Mouse (Mus musculus) gastrocnemius, adult 2 months (tissue): Measurements from ENCODE around the gene Rala. TPM values are rescaled to one million over a fixed set of nuclear protein-coding genes. Genes with fewer than 3 reads are reported as not detected.

Source experiments
- DNase-seq: peaks from one replicate; pipeline ENCODE4 v3.0.0; 2022
- H3K27ac ChIP-seq: fragments of 200-600 bp; 2 replicates; pipeline ENCODE4 v1.8.1; 2022; ENCODE audit warnings: mild to moderate bottlenecking
- H3K4me3 ChIP-seq: fragments of 200-600 bp; 2 replicates; pipeline ENCODE4 v1.8.1; 2022; ENCODE audit warnings: mild to moderate bottlenecking, moderate library complexity
- CTCF ChIP-seq: fragments of 200-600 bp; IDR thresholded peaks from 2 replicates; pipeline ENCODE4 v1.8.1; 2022; ENCODE audit warnings: antibody characterized with exemption, mild to moderate bottlenecking, moderate library complexity
- intact Hi-C: fragments of 180-260 bp; cut with DNase I; formaldehyde crosslinking; loops from one replicate; pipeline ENCODE4 v1.15.1; 2025
- total RNA-seq, 2 experiments: library from RNA; stranded (reverse); gene quantifications; 2 replicates each; pipeline ENCODE4 v1.2.3; 2021

The Rala gene
- total RNA-seq, 2 experiments from 2014 or later, result 21.0 to 30.7 TPM

DNA sequence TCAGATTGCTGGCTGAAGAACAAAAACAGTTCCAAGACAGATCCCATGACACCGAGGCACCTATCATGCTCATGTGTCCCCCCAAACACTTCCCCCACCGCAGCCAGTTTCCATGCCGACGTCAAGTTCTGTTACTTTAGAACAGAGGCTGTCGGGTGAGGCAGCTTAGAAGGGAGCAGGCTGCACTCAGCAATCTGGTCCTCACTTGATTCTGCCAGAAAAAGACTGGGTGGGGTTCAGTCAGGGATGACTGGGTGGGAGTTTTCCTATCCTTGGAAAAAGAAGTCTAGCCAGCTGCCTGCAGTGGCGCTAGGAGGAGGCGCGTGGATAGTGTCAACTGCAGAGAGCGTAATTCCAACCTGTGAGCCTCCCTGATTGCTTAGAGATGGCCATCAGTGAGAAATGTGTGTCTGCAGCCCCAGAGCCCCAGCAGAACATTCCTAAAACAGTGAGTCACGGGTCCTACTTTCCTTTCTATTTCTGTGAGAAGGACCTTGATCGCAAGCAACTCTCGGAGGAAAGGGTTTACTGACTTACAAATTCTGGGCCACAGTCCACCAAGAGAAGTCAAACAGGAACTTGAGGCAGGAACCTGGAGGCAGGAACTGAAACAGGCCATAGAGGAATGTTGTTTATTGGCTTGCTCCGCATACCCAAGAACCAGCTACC lies 84.5 kb downstream of the Rala start:
- no peak overlapping the region for H3K4me3 ChIP-seq
- intact Hi-C loops, result no loop called here
- TF ChIP-seq CTCF, result no peak
- H3K27ac ChIP-seq, result no peak overlapping the region
- peak; percentile 26 for DNase-seq

DNA sequence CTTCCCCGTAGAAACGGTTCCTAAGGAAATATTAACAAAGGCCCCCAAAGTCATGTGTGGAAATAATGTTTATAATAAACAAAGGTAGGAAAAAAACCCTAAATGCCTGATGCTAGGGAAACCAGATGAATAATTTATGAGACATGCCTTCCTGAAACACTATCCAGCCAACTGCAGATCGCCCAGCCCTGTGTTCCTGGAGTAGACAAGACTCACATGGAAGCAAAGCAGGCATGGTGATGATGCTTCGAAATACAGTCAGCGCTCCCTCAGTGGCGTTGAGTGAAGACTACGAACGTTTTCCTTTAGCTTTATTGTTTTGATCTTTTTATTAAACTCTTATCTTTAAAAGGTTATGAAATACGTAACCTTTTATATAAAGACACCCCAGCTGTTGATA lies 87.0 kb downstream of the Rala start:
- Histone ChIP-seq H3K27ac (no peak overlapping the region), H3K4me3 (no peak overlapping the region)
- intact Hi-C loops, result no loop called here
- no peak for DNase-seq
- TF ChIP-seq CTCF, result no peak

DNA sequence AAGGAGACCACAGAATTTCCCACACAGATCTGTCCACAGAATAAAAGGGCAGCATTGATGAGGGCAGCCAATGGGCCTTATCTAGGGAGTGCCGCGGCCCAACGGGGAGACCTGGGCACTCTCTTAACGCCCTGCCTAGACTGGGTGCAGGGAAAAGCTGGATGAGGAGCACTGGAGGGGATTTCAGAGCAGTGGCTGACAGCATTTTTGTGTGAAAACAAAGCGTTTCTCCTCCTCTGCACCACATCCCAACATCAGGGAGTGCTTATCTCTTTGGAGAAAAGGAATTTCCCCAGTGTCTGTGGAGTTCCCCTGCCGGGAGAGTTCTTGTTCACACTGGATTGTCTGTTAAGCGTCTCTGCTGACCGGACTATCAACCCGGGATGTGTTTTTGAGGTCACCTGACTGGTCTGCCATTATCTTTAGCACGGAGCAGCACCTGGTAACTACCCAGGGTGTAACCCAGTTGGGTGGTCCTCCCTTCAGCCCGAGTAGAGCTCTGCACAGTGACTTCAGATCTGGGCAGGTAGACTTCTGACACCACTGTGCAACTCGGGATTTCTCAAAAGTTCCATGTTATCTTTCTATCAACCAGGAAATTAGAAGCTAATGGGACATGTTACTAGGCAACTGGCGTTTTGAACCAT lies 88.4 kb downstream of the Rala start:
- Histone ChIP-seq H3K27ac (no peak overlapping the region), H3K4me3 (no peak overlapping the region)
- intact Hi-C loops, result no loop called here
- DNase-seq, result no peak
- TF ChIP-seq CTCF, result no peak

DNA sequence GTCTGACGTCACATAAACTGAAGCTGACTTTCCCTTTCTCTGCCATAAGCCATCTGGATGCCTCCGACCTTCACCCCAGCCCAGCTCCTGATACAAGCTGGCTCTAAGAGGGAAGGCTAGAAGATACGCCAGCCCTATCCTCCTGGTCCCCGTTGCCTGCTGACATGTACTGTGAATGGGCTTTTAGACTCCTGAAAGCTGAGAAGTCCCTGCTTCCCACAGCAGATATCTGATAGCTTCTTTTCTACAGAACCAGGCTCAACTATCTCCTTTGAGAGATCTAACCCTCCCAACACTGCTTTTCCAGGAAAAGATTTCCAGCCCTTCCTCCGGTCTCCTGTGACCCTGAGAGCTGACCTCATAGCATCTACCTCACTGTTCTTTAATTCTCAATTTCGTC lies 89.3 kb downstream of the Rala start:
- H3K4me3 ChIP-seq, result no peak overlapping the region
- no peak for DNase-seq
- intact Hi-C loops, result no loop called here
- peak overlapping the region; percentile 43; the same call in 1 of the 2 replicates for H3K27ac ChIP-seq
- TF ChIP-seq CTCF, result no peak

DNA sequence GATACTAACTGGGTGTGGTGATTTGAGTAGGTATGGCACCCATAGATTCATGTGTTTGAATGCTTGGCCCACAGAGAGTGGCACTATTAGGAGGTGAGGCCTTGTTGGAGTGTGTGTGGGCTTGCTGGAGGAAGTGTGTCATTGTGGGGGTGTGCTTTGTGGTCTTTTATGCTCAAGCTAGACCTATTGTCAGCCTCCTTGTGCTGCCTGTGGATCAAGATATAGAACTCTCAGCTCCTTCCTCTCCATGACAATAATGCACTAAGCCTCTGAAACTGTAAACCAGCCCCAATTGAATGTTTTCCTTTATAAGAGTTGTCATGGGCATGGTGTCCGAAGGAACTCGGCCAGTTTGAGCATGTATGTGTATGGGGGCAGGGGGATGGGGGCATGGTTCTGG lies 100.7 kb downstream of the Rala start:
- DNase-seq, result no peak
- intact Hi-C loops, result no loop called here
- no peak overlapping the region for H3K27ac ChIP-seq

DNA sequence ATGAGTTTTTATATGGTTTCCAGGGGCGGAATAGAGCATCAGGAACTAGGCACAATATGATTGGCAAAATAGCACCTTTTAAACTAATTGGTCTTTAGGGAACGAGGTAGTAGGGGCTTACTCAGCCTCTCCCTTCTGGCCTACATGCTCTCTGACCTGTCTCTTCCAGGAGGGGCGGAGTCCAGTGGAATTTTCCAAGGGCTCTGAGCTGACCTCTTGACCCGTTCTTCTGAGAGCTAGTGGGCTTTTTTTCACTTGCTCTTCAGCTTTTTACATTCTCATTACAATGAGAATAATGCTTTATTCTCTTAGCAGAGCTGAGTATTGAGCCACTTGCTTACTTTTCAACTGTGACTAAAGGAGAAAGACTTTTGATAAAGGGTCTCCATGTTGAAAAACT lies 101.3 kb downstream of the Rala start:
- H3K27ac ChIP-seq, result no peak overlapping the region
- no peak for DNase-seq
- intact Hi-C loops, result no loop called here
- H3K4me3 ChIP-seq, result no peak overlapping the region
- TF ChIP-seq CTCF, result no peak

More for the DNA sequence above, 100.7 kb downstream of the Rala start:
- no peak overlapping the region for H3K4me3 ChIP-seq
- TF ChIP-seq CTCF, result no peak

DNA sequence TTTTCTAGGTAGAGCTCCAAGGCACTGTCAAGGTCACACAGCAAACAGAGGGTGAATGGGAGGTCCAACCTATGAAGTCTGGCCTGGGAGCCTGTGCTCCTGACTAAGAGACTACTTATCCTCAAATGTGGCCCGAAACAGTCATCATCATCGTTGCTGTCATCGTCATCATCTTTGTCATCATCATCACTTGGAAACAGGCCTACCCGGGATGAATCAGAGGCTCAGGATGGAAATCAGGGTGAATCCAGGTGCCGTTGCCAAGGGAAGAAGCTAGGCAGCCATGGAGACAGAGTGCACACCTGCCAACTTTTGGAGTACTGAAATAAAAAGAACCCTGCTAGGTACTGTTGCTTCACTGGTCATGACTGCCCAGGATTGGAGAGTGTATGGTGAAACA lies 104.9 kb downstream of the Rala start:
- no peak for TF ChIP-seq CTCF
- intact Hi-C loops, result loop anchor here (2.0 kb wide), 1 partner anchor 92 kb away; no protein-coding TSS in a partner anchor
- no peak overlapping the region for H3K27ac ChIP-seq

DNA sequence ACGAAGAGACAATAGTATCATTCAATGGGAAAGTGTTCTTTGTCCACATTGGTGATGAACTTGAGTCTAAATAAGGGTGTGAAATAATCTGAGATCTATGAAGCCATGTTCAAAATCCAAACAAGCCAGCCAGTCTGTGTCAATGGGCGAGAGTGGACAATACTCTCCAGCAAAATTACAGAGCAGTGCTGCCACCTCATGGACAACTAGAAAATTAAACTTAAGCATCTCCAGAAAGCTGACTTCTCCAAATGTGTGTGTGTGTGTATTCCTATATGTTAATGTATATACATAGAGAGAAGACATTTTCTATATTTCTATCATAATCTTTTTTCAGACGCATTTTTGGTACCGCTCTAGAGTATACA lies 105.6 kb downstream of the Rala start:
- peak; percentile 68 for TF ChIP-seq CTCF
- Histone ChIP-seq H3K4me3 (no peak overlapping the region), H3K27ac (no peak overlapping the region)
- intact Hi-C loops, result loop anchor here (2.0 kb wide), 1 partner anchor 92 kb away; no protein-coding TSS in a partner anchor
- DNase-seq, result peak; percentile 54

More for the DNA sequence above, 104.9 kb downstream of the Rala start:
- no peak for DNase-seq
- H3K4me3 ChIP-seq, result no peak overlapping the region

DNA sequence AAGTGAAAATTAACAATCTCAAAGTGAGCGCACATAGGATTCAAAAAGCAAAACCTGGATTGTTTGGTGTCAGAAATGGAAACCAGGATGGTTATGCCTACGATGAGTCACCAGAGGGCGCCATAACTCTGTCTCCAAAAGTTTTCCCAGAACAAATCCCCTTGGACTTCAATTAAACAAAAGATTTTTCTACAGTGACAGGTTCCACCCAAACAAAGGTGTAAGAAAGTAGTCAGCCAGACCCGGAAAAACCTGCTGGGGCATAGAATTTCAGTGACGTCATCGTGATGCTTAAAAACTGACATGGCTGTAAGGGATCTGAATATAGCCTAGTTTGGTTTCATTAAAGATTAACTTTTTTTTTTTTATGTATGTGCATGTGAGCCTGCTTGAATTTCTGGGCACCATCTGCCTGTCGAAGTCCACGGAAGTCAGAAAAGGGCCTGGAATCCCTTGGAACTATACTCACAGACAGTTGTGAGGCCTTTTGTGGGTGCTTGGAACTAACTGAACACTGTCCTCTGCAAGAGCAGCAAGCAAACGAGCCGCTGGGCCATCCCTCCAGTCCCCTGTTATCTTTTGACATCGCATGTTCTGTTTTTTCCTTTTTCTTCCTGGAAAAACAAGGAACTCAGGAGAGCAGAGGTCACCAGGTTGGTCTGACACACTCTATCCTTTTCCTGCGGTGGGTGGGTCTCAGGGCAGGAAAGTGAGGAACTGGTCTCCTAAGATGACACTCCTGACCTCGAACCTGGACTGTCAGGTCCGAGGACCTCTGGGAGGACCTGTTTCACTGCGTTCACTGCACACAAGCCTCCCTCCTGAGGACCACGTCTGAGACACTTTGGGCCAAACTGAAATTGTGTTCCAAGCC lies 106.2 kb downstream of the Rala start:
- Histone ChIP-seq H3K4me3 (no peak overlapping the region), H3K27ac (no peak overlapping the region)
- DNase-seq, result peak; percentile 26
- intact Hi-C loops, result loop anchor here (1.0 to 2.0 kb wide), 2 partner anchors 91 to 145 kb away; no protein-coding TSS in a partner anchor
- TF ChIP-seq CTCF, result peak; percentile 83

DNA sequence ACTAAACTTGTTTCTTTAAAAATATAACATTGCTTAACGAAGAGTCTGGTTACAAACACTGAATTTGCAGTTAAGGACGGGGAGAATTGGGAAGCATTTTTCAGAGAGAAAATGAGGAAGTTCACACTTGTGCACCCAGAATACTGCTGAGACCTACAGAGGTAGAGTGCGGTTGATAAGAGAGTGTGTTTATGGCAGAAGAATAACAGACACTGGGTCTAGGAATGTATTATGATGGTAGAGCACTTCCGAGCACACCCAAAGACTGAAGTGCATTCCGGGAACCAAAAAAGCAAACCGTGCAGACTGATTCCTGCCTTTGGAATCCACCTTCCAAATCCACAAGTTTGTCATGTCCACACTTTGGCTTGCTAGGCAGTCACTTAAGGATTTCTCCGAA lies 107.2 kb downstream of the Rala start:
- H3K4me3 ChIP-seq, result no peak overlapping the region
- intact Hi-C loops, result loop anchor here (1.0 kb wide), 1 partner anchor 146 kb away; no protein-coding TSS in a partner anchor
- no peak for DNase-seq
- no peak for TF ChIP-seq CTCF
- no peak overlapping the region for H3K27ac ChIP-seq

DNA sequence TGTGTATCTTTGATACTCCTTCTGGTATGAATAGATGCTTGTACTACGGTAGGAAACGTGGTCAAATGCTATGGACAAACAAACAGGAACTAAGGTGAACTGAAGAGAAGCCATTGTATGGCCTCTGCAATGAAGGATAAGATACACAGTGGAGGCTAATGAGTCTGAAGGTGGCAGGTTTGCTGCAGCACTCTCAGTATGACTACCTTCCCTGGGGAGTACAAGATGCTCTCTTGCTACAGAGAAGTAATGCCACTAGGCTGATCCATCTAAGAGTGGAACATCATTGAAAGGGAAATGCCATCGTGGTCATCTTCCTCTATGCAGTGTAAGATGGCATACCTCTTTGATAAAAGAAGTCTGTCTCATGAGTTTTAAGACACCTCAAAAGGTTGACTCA lies 111.1 kb downstream of the Rala start:
- no peak for DNase-seq
- H3K4me3 ChIP-seq, result no peak overlapping the region
- intact Hi-C loops, result no loop called here
- no peak overlapping the region for H3K27ac ChIP-seq
- no peak for TF ChIP-seq CTCF

Other genes starting within 250 kb of the Rala start
- 1 to 10 TPM; 3.8 to 6.1 TPM for gene Mplkip, start 249.0 kb downstream of the Rala start, total RNA-seq
- gene Sugct, start 248.7 kb downstream of the Rala start, total RNA-seq, result 1 to 10 TPM in 1 of 2 experiments, under 1 TPM in 1; 0.82 to 1.4 TPM
- 10 to 100 TPM; 19.0 to 23.0 TPM for gene Cdk13, start 139.1 kb downstream of the Rala start, total RNA-seq
- 10 to 100 TPM; 13.9 to 17.3 TPM for gene Yae1d1, start 49.1 kb upstream of the Rala start, total RNA-seq